In genomic region chr4:143219316-143219751, GRCm38 (mm10) we compare ENCODE assay signal across 13 mouse cellular contexts. TPM values are rescaled to one million over a fixed set of nuclear protein-coding genes. Genes with fewer than 3 reads are reported as not detected.
DNase-seq lines count a peak whose midpoint lies in the region; ATAC-seq lines count a peak whose summit lies in the region.
"Had no signal": no experiment of that assay in that cellular context is flagged by ENCODE, and none has a peak within 500 bp of the region (broad histone marks: within the 10 kb centered on the region; RNA-seq: fewer than 3 reads in every experiment).

No protein-coding gene starts in this region.

- DNase-seq in heart, postnatal 14 days: no peak
- DNase-seq in forebrain, embryonic 10.5 days (ENCODE audit: extremely low spot score, low spot score): no peak
- DNase-seq in heart, adult 18-20 months: no peak
- no peak for DNase-seq in heart, embryonic 10.5 days (ENCODE audit: low spot score)
- no peak for DNase-seq in ovary, postnatal 36 days (ENCODE audit: low spot score)
- DNase-seq: layer of hippocampus, postnatal 36 days; lung, postnatal 14 days; right cerebral cortex, postnatal 4 days had no signal

- intact Hi-C loops in heart, postnatal 14 days (cut with DNase I): no loop called here

- no peaks in the 10 kb centered on the region; the same call in 1 of the 2 replicates for H3K9me3 ChIP-seq in heart, embryonic 16.5 days (replicated peaks; ENCODE audit: control insufficient read depth, low read length)
- H3K9me3 ChIP-seq in forebrain, embryonic 10.5 days: no peaks in the 10 kb centered on the region
- no peaks in the 10 kb centered on the region for H3K9me3 ChIP-seq in neural tube, embryonic 15.5 days (replicated peaks)
- H3K9me3 ChIP-seq in heart, embryonic 10.5 days: no peaks in the 10 kb centered on the region
- H3K9me3 ChIP-seq: embryonic facial prominence, embryonic 13.5 days had no signal

- peak overlapping the region; percentile 18; the same call in 1 of the 2 replicates for H3K4me2 ChIP-seq in heart, embryonic 16.5 days (ENCODE audit: low read depth, low read length)
- peak overlapping the region; percentile 46 for H3K4me2 ChIP-seq in neural tube, embryonic 15.5 days
- H3K4me2 ChIP-seq: embryonic facial prominence, embryonic 13.5 days; heart, embryonic 13.5 days had no signal

- H3K4me1 ChIP-seq in heart, embryonic 16.5 days (ENCODE audit: control insufficient read depth, insufficient read depth, low read length): no peaks in the 10 kb centered on the region
- H3K4me1 ChIP-seq in forebrain, embryonic 10.5 days: no peaks in the 10 kb centered on the region
- H3K4me1 ChIP-seq in neural tube, embryonic 15.5 days: peaks cover 5% of the 10 kb centered on the region
- H3K4me1 ChIP-seq in heart, embryonic 10.5 days: no peaks in the 10 kb centered on the region
- H3K4me1 ChIP-seq: embryonic facial prominence, embryonic 13.5 days; heart, embryonic 13.5 days had no signal

- no peak for ATAC-seq in heart, embryonic 16.5 days (replicated peaks; ENCODE audit: extremely low read depth, insufficient read depth, low FRiP score)
- ATAC-seq in inflammation-experienced regulatory T-cells, adult 6 months: peak; percentile 97
- peak; percentile 85 for ATAC-seq in neural tube, embryonic 15.5 days (ENCODE audit: low FRiP score)

- no peak overlapping the region for H3K4me3 ChIP-seq in heart, embryonic 16.5 days (ENCODE audit: low read length)
- H3K4me3 ChIP-seq in forebrain, embryonic 10.5 days: no peak overlapping the region
- H3K4me3 ChIP-seq in neural tube, embryonic 15.5 days (replicated peaks): 0 out of 2 replicates have a peak overlapping the region, but pooled peaks have one; percentile 10
- no peak overlapping the region for H3K4me3 ChIP-seq in heart, embryonic 10.5 days
- H3K4me3 ChIP-seq: embryonic facial prominence, embryonic 13.5 days; heart, embryonic 13.5 days had no signal

- H3K36me3 ChIP-seq in heart, embryonic 16.5 days (ENCODE audit: control insufficient read depth, insufficient read depth): no peaks in the 10 kb centered on the region
- no peaks in the 10 kb centered on the region for H3K36me3 ChIP-seq in forebrain, embryonic 10.5 days (replicated peaks)
- H3K36me3 ChIP-seq in neural tube, embryonic 15.5 days: no peaks in the 10 kb centered on the region
- H3K36me3 ChIP-seq in heart, embryonic 10.5 days: no peaks in the 10 kb centered on the region
- H3K36me3 ChIP-seq: embryonic facial prominence, embryonic 13.5 days; heart, embryonic 13.5 days had no signal

- WGBS in heart, embryonic 16.5 days: 72% methylated on average over 9 of the region's 9 CpGs
- WGBS in forebrain, embryonic 10.5 days: 69% methylated on average over 9 of the region's 9 CpGs
- 6% methylated on average over 9 of the region's 9 CpGs for WGBS in neural tube, embryonic 15.5 days
- 70% methylated on average over 9 of the region's 9 CpGs for WGBS in heart, embryonic 10.5 days

- H3K27ac ChIP-seq in heart, embryonic 16.5 days (ENCODE audit: low read length): no peak overlapping the region
- H3K27ac ChIP-seq in forebrain, embryonic 10.5 days: 0 out of 2 replicates have a peak overlapping the region, but pooled peaks have one; percentile 44
- peak overlapping the region; percentile 60 for H3K27ac ChIP-seq in neural tube, embryonic 15.5 days (replicated peaks)
- H3K27ac ChIP-seq in heart, embryonic 10.5 days: no peak overlapping the region
- H3K27ac ChIP-seq: embryonic facial prominence, embryonic 13.5 days; heart, embryonic 13.5 days had no signal

- no peak overlapping the region for H3K9ac ChIP-seq in heart, embryonic 16.5 days (ENCODE audit: low read length)
- no peak overlapping the region; the same call in 1 of the 2 replicates for H3K9ac ChIP-seq in neural tube, embryonic 15.5 days (replicated peaks)
- H3K9ac ChIP-seq: embryonic facial prominence, embryonic 13.5 days; heart, embryonic 13.5 days had no signal

- no peaks in the 10 kb centered on the region for H3K27me3 ChIP-seq in heart, embryonic 16.5 days (ENCODE audit: control insufficient read depth, insufficient read depth, low read length)
- no peaks in the 10 kb centered on the region for H3K27me3 ChIP-seq in forebrain, embryonic 10.5 days (ENCODE audit: poor library complexity, severe bottlenecking)
- H3K27me3 ChIP-seq in neural tube, embryonic 15.5 days (replicated peaks): no peaks in the 10 kb centered on the region
- H3K27me3 ChIP-seq in heart, embryonic 10.5 days (ENCODE audit: insufficient read depth, poor library complexity, severe bottlenecking): peaks cover 6% of the 10 kb centered on the region; the same call in 1 of the 2 replicates
- H3K27me3 ChIP-seq: embryonic facial prominence, embryonic 13.5 days; heart, embryonic 13.5 days had no signal

RNA-seq across cellular contexts. Expression of gene Prdm2, which starts 6.5 kb away (rescaled TPM):
- 7.6 and 7.9 TPM in 2 replicates for polyA plus RNA-seq in heart, embryonic 16.5 days (2015; fragmentation: Nextera tagmentation; extraction: Ambion mirVana)
- 10 to 100 TPM; 22.0 to 23.6 TPM for total RNA-seq in heart, postnatal 14 days (2021)
- polyA plus RNA-seq in forebrain, embryonic 10.5 days (2016; fragmentation: Nextera tagmentation; extraction: Ambion mirVana): 15.2 and 16.0 TPM in 2 replicates
- 10 to 100 TPM; 23.2 to 33.9 (median 28.8) TPM for polyA plus RNA-seq in inflammation-experienced regulatory T-cells, adult 6 months (2017; shearing (Covaris generic))
- polyA plus RNA-seq in neural tube, embryonic 15.5 days (2015; fragmentation: Nextera tagmentation; extraction: Ambion mirVana): 12.7 and 13.2 TPM in 2 replicates
- total RNA-seq in heart, adult 18-20 months (2021): 10 to 100 TPM; 20.8 to 22.7 TPM
- polyA plus RNA-seq in heart, embryonic 10.5 days (2016; fragmentation: Nextera tagmentation; extraction: Ambion mirVana): 9.6 and 10.0 TPM in 2 replicates

Comparison
In these comparisons a context has a peak if more than half of its experiments do, and no peak if none do; other contexts are left out.
1. H3K27ac ChIP-seq: peak in forebrain, embryonic 10.5 days (single experiment) and neural tube, embryonic 15.5 days (single experiment); none in heart, embryonic 16.5 days (single experiment) and heart, embryonic 10.5 days (single experiment).